Mouse (Mus musculus) embryonic facial prominence, embryonic 11.5 days (tissue): Measurements from ENCODE around the gene Meis1. TPM values are rescaled to one million over a fixed set of nuclear protein-coding genes. Genes with fewer than 3 reads are reported as not detected.

Experiments
- ATAC-seq: fragments of 200-750 bp; cut with Nextera tagmentation; replicated peaks from 2 replicates; pipeline ENCODE4 v1.8.0; 2017; ENCODE audit warnings: low read depth; ENCODE audit not compliant: insufficient number of reproducible peaks, low FRiP score, low TSS enrichment
- DNase-seq: peaks from one replicate; pipeline ENCODE4 v3.0.0-alpha.2; 2015; ENCODE audit warnings: low spot score
- H3K27ac ChIP-seq: fragments of 300-500 bp; sonication (generic); replicated peaks from 2 replicates; pipeline ENCODE4 v1.5.1; 2014; ENCODE audit warnings: mild to moderate bottlenecking, low read depth, low read length, control low read depth
- H3K27me3 ChIP-seq: fragments of 300-500 bp; sonication (generic); 2 replicates; pipeline ENCODE4 v1.6.1; 2014; ENCODE audit warnings: mild to moderate bottlenecking, low read length, moderate library complexity, mixed read lengths; ENCODE audit not compliant: control insufficient read depth, insufficient read depth
- H3K36me3 ChIP-seq: fragments of 300-500 bp; sonication (generic); replicated peaks from 2 replicates; pipeline ENCODE4 v1.6.1; 2014; ENCODE audit warnings: low read depth, mild to moderate bottlenecking, low read length, moderate library complexity, mixed read lengths; ENCODE audit not compliant: control insufficient read depth, insufficient read depth
- H3K4me1 ChIP-seq: fragments of 300-500 bp; sonication (generic); 2 replicates; pipeline ENCODE4 v1.6.1; 2014; ENCODE audit warnings: low read length, mixed read lengths; ENCODE audit not compliant: control insufficient read depth, insufficient read depth
- H3K4me2 ChIP-seq: fragments of 300-500 bp; sonication (generic); 2 replicates; pipeline ENCODE4 v1.6.1; 2014; ENCODE audit warnings: low read depth, mild to moderate bottlenecking, control low read depth, low read length, moderate library complexity
- H3K4me3 ChIP-seq: fragments of 300-500 bp; sonication (generic); 2 replicates; pipeline ENCODE4 v1.5.1; 2014; ENCODE audit warnings: low read depth, low read length, control low read depth
- H3K9ac ChIP-seq: fragments of 300-500 bp; sonication (generic); replicated peaks from 2 replicates; pipeline ENCODE4 v1.6.1; 2014; ENCODE audit warnings: mild to moderate bottlenecking, control low read depth, low read length
- H3K9me3 ChIP-seq: fragments of 300-500 bp; sonication (generic); replicated peaks from 2 replicates; pipeline ENCODE4 v1.6.1; 2016; ENCODE audit warnings: mild to moderate bottlenecking, low read length, inconsistent platforms, mixed read lengths; ENCODE audit not compliant: control insufficient read depth
- WGBS: fragments of 180-500 bp; shearing (Covaris S2); extraction: QIAGEN DNeasy Blood & Tissue Kit; methylation state at CpG from one replicate; pipeline ENCODE4 v1.1.7; 2014; 5-methylcytosine and 5-hydroxymethylcytosine counted together
- polyA plus RNA-seq: library from polyadenylated mRNA; unstranded; fragments of >200 nt; fragmentation: Nextera tagmentation; extraction: Ambion mirVana; gene quantifications from 2 replicates; pipeline ENCODE4 v1.2.1, GENCODE M21; 2014

The Meis1 gene
- polyA plus RNA-seq, 1 experiment from 2014 or later: 91.2 TPM

DNA sequence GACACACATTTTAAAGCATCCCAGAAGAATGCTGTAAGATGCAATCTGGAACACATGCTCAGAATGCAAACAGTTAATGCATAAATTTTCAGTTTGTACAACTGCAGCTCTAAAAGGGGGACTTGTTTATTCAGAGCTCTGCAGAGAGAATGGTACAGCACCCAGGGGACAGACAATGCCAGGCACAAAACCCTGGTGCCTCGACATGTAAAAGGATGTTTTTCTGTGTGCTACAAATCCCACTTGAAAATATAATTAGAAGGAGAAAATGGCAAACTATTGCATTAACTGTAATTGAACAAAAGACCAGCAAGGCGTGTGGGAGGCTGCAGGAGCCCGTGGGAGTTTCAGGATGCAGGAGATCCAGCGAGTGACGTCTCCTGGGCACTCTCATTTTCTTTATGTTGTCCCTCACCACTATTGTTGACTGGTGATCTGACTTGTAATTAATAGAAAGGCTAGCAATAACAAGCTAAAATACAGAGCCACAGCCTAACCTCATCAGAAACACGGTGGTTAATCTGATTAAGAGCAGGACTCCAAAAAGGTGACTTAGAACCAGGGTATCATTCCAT, 29.0 kb downstream of the Meis1 start:
- 61% methylated on average over 6 of the region's 6 CpGs for WGBS
- H3K4me3 ChIP-seq: no peak overlapping the region
- H3K9ac ChIP-seq: no peak overlapping the region
- peaks cover 5% of the 10 kb centered on the region for H3K36me3 ChIP-seq
- ATAC-seq (no peak), DNase-seq (no peak)
- H3K27me3 ChIP-seq: no peaks in the 10 kb centered on the region
- H3K9me3 ChIP-seq: no peaks in the 10 kb centered on the region
- no peaks in the 10 kb centered on the region for H3K4me1 ChIP-seq
- H3K27ac ChIP-seq: no peak overlapping the region
- no peak overlapping the region for H3K4me2 ChIP-seq

DNA sequence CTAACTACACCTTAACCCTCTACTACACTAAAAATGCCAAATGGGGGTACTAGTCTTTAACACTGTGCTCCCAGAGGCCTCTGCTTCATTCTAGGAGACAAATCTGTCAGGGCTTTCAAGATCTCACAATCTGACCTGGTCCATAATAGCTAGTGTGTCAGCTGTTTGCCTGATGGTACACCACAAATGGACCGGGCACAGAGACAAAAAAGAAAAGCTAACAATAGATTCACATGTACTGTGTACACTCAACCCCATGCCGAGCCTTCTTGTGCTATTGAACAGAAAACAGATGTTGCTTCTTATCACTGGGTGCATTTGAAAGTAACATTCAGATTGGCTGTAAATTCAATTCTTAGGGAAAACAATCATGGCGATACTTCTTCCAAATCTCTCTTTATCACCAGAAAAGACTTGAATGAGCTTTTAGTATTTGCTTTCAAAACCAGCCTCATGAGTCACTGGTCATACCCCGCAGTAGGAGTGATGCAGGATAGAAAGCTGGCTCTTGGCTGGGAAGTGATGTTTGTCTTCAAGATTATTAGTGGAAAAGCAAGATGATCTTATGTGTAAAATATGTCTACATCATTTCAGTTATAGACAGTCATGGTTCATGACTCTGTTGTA, 30.0 kb downstream of the Meis1 start:
- no peak overlapping the region for H3K27ac ChIP-seq
- WGBS: 81% methylated on average over 4 of the region's 4 CpGs
- H3K36me3 ChIP-seq: peaks cover 5% of the 10 kb centered on the region
- ATAC-seq (no peak), DNase-seq (no peak)
- no peak overlapping the region for H3K4me2 ChIP-seq
- no peaks in the 10 kb centered on the region for H3K4me1 ChIP-seq
- H3K9ac ChIP-seq: no peak overlapping the region
- no peak overlapping the region for H3K4me3 ChIP-seq
- no peaks in the 10 kb centered on the region for H3K27me3 ChIP-seq
- H3K9me3 ChIP-seq: no peaks in the 10 kb centered on the region

GRCm38 (mm10) chr11:18983813-18984212, 35.0 kb downstream of the Meis1 start:
- Histone ChIP-seq H3K4me1 (no peaks in the 10 kb centered on the region), H3K27ac (no peak overlapping the region), H3K4me3 (no peak overlapping the region), H3K9me3 (no peaks in the 10 kb centered on the region), H3K36me3 (peaks cover 5% of the 10 kb centered on the region), H3K4me2 (no peak overlapping the region), H3K9ac (no peak overlapping the region), H3K27me3 (no peaks in the 10 kb centered on the region)
- no peak for ATAC-seq
- WGBS: 88% methylated on average over 2 of the region's 2 CpGs
- DNase-seq: no peak

GRCm38 (mm10) chr11:18983294-18983693, 35.5 kb downstream of the Meis1 start:
- H3K4me2 ChIP-seq: no peak overlapping the region
- H3K4me3 ChIP-seq: no peak overlapping the region
- no peak overlapping the region for H3K27ac ChIP-seq
- H3K9ac ChIP-seq: no peak overlapping the region
- ATAC-seq (no peak), DNase-seq (no peak)
- H3K4me1 ChIP-seq: no peaks in the 10 kb centered on the region
- no peaks in the 10 kb centered on the region for H3K9me3 ChIP-seq
- H3K36me3 ChIP-seq: peaks cover 5% of the 10 kb centered on the region
- WGBS: 88% methylated on average over 7 of the region's 7 CpGs
- H3K27me3 ChIP-seq: no peaks in the 10 kb centered on the region

- DNase-seq (no peak), ATAC-seq (0 out of 2 replicates have a peak, but pooled peaks have one; percentile 29)
- no peak overlapping the region; the same call in 1 of the 2 replicates for H3K9ac ChIP-seq
- H3K4me3 ChIP-seq: no peak overlapping the region
- no peak overlapping the region for H3K27ac ChIP-seq
- no peaks in the 10 kb centered on the region for H3K9me3 ChIP-seq
- H3K27me3 ChIP-seq: no peaks in the 10 kb centered on the region
- 36% methylated on average over 3 of the region's 3 CpGs for WGBS
- H3K4me1 ChIP-seq: no peaks in the 10 kb centered on the region
- no peaks in the 10 kb centered on the region; the same call in 1 of the 2 replicates for H3K36me3 ChIP-seq
- H3K4me2 ChIP-seq: no peak overlapping the region
These were observed 36.5 kb downstream of the Meis1 start for GRCm38 (mm10) chr11:18982331-18982730.

GRCm38 (mm10) chr11:18981367-18981766, 37.4 kb downstream of the Meis1 start:
- DNase-seq (no peak), ATAC-seq (no peak)
- Histone ChIP-seq H3K4me3 (no peak overlapping the region), H3K27ac (no peak overlapping the region), H3K27me3 (no peaks in the 10 kb centered on the region), H3K9ac (no peak overlapping the region), H3K36me3 (no peaks in the 10 kb centered on the region; the same call in 1 of the 2 replicates), H3K4me1 (no peaks in the 10 kb centered on the region), H3K4me2 (no peak overlapping the region), H3K9me3 (no peaks in the 10 kb centered on the region)
- 53% methylated on average over 4 of the region's 4 CpGs for WGBS

- 51% methylated on average over 5 of the region's 5 CpGs for WGBS
- Histone ChIP-seq H3K9ac (no peak overlapping the region), H3K36me3 (no peaks in the 10 kb centered on the region), H3K9me3 (no peaks in the 10 kb centered on the region), H3K27ac (no peak overlapping the region), H3K27me3 (no peaks in the 10 kb centered on the region), H3K4me1 (no peaks in the 10 kb centered on the region), H3K4me3 (no peak overlapping the region), H3K4me2 (no peak overlapping the region)
- no peak for ATAC-seq
- no peak for DNase-seq
These were observed 38.2 kb downstream of the Meis1 start for GRCm38 (mm10) chr11:18980615-18981014.

DNA sequence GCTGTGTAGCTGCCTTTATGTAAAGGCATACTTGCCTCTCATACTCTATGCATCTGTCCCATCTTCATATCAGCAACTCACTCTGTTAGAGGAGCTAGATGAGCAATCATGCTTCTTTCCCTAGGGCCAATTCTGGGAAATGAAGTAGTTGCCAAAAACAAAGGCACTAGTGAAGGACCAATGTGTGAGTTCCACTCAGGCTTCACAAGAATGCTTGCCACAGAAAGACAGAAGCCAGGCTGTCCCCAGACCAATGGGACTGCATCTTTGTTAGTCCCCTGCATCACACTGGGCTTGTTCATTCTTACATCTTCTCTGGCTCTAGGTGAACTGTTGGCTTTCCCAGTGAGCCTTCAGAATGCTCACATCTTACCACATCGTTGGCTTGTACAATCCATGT, 43.7 kb downstream of the Meis1 start:
- Histone ChIP-seq H3K4me1 (no peaks in the 10 kb centered on the region), H3K27ac (no peak overlapping the region), H3K4me3 (no peak overlapping the region), H3K27me3 (no peaks in the 10 kb centered on the region), H3K36me3 (no peaks in the 10 kb centered on the region), H3K9me3 (no peaks in the 10 kb centered on the region), H3K4me2 (no peak overlapping the region), H3K9ac (no peak overlapping the region)
- 93% methylated on average over 1 of the region's 1 CpGs for WGBS
- no peak for ATAC-seq
- DNase-seq: no peak
